Mouse (Mus musculus): ENCODE results near the gene Snai3. TPM values are rescaled to one million over a fixed set of nuclear protein-coding genes. Genes with fewer than 3 reads are reported as not detected.

The Snai3 gene
- total and polyA plus RNA-seq, 3 experiments = 0.19 TPM; not detected in 2

DNA sequence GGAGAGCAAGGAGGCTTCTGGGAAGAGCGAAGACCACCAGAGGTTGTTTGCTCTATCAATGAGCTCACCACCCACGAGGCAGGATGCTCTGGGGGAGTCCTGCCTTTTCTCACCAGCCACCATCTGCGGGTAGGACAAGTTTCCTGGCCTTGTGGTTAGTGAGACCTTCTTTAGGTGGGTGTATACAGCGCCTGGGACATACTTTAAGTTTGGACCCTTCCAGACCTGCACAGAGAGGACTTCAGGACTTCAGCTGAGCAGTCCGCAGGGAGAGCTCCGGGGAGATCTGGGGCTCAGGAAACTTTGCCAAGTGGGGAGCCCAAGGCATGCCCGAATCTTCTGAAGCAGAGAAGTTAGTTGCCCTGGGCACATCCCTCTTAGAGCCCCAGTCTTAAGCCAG is 543 bp downstream of the Snai3 start:
- no peak for DNase-seq

DNA sequence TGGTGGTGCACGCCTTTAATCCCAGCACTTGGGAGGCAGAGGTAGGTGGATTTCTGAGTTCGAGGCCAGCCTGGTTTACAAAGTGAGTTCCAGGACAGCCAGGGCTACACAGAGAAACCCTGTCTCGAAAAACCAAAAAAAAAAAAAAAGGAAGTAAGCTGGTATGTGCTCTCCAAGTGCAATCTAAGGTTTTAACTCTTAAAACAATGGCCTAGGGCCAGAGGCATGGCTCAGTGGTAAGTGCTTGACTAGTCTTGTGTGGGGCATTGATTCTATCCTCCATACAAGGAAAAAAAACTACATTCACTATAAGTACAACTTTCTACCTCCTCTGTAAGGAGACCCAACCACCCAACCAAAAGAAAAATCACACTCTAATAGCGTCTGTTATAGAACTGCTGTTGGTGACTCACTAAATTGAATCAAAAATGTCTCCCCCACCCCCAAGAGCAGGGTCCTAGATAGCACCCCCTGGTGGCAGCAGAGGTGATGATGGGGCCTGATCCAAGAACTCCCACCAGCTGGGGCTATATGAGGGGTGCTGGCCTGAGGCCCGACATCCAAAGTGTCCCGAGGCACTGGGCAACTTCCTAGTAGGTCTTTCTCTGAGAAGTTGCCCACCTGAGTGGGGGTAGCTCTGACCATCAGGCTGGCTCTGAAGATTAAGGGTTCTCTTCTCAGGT is 1.2 kb downstream of the Snai3 start:
- DNase-seq = no peak

DNA sequence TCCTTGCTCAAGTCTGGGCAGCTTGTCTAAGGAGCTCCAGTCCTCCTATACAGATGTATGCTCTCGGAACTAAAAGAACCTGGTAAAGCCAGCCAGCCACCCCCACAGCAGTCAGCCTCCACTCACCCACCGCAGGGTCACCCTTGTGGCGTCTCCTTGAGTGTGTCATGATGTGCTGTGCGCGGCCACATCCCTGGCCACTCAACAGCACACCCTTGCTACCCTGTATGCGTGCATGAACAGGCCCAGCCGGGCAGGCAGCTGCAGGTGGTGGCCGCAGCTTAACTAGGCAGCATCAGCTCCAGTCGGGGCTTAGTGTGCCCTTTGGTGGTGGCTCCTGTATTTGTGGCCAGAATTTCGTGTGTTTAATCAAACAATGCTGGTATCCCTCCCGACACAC is 3.4 kb downstream of the Snai3 start:
- no peak for DNase-seq

- DNase-seq = no peak
These were observed 6.1 kb downstream of the Snai3 start for GRCm38 (mm10) chr8:122454409-122454808.

GRCm38 (mm10) chr8:122452154-122452553 is 8.4 kb downstream of the Snai3 start:
- DNase-seq = no peak

GRCm38 (mm10) chr8:122451161-122451703 is 9.3 kb downstream of the Snai3 start:
- DNase-seq = no peak

GRCm38 (mm10) chr8:122445203-122445602 is 15.3 kb downstream of the Snai3 start:
- no peak for DNase-seq

DNA sequence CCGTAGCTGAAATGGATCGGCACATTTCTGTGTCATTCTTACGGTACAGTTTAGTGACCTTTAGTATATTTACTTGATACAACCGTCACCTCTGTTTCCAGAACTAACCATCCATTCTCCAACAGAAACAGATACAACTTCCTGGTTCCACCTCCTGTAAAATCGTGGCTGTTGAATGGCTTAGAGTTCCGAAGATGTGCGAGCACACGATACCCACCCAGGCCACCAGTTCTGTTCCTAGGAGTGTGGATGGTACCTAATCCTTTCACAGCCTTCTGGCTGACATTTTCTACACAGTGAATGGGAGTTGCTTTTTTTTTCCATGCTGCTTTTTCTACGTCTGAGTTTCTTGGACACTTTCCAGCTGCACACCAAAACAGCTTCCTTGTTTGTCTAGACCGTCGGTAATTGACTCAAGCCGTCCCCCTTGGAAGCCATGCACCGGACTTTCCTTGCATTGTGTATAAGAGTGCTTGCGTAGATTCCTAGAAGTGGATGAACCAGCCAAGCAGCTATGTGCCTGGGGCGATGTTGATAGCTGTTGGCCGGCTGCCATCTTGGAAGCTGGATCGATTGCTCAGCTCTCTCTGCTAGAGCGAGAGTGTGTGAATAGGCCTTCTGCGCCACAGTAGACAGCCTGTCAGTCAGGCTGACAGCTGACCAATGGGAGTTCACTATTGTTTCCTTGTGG is 16.3 kb downstream of the Snai3 start:
- DNase-seq = peak; percentile 91

DNA sequence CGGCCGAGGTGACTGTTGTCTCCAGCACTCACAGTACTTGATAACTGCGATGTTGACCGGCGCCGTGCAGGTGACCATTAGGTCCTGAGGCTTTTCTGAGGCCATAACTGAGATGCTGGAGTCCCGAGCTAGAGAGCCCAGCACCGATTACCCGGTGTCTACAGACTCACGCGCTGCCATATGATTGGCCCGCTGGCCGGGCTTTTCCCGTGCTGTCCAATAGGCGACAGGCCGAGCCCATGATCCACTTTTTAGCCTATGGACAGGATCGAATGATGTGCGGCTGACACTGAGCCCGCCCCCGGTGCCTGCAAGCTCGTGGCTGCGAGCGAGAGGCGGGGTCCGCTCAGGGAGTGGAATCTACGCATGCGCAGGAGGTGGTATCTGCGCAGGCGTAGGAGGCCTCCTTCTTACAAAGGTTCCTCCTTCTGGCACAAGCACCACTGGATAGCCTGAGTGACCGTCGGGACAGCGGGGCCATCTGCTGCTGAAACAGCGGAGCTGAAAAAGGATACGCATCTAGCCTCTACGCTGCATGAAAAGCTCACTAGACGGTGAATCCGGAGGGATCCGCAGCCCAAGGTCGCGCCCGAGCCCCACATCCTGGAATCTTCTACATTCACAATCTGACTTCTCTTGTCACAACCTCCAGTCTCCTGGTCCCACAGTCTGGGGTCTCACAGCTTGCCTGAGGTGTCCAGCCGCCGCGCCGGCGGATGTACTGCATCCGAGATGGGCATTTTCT is 17.1 kb downstream of the Snai3 start, which contains the start of gene Mvd:
TSS of gene Mvd (minus strand) at position 161 of the 745 bp plus-strand sequence.
- peak; percentile 99 for DNase-seq

DNA sequence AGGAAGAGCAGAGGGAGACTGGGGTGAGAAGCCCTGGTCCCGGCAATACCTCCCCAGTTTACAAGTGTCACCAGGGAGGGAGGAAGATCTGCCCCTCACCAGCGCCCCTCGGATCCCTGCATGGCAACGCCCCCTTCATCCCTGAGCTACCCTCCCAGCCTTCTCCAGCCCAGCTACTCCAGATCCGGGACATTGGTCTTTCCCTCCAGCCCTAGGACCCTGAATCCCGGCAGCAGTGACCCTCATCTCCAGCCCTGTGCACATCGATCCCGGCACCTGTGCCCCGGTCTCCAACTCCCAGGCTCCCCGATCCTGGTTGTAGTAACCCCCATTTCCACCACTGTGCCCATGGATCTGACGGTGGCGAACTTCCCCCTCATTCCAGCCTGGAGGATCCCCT is 17.8 kb downstream of the Snai3 start:
- no peak for DNase-seq

DNA sequence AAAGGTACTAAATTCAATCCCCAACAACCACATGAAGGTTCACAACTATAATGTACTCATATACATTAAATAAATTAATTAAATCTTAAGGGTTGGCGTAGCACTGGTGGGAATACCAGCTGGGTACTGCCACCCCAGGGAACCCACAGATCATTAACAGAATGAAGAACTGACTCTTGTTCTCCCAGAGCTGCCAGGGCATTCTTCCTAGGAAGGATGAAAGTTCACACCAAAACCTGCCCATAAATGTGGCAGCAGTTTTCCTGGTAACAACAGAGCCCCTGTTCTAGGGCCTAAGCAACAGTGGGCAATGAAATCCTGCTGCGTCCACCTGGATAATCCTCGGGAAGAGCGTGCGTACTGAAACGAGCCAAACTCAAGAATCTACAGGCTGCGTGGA is 18.2 kb downstream of the Snai3 start:
- DNase-seq = no peak

- no peak for DNase-seq
These were observed 19.2 kb downstream of the Snai3 start for GRCm38 (mm10) chr8:122441326-122441725.

DNA sequence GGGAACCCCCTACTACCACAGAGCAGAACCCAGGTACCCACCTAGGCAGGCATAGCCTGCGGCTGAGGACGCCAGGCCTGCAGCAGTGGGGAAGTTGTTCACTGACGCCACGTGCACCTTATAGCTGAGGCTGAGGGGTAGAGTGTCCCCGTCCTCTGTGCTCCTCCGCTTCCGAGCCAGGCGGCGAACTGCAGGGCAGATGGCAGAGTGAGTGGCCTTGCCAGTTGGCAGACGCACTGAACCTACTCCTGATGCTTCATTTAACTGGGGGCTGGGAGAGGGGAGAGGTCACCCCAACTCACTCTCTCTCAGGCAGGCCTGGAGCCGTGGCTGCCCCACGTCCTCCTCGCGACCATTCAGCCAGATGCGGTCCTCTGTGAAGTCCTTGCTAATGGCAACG is 21.2 kb downstream of the Snai3 start:
- DNase-seq = no peak

DNA sequence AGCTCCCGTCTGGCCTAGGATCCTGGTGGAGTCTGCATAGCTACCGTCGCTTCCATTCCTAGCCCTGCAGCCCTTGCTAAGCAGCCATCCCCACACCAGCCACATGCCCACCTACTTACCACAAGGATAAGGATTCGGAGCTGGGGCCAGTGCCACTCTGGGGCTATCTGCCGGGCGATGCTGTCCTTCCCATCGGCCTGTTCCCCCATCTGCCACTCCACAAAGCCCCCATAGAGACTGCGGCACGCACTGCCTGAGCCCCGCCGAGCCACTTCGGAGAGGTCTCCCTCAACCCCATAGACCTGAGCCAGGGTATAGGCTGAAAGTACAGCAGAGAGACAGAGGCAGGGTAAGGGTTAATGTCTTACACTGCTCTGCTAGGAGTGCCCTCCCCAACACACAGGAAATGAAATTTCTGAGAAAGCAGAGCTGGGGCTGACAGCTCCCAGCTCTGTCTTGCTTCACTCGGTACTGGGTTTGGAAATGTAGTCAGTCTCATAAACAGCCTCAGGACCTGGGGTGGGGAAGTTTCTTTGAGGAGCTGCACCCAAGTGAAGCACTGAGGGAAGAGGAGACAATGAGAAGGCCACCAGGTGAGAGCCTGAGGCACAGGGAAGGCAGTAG is 22.7 kb downstream of the Snai3 start:
- DNase-seq = no peak

GRCm38 (mm10) chr8:122436586-122437125 is 23.9 kb downstream of the Snai3 start:
- peak; percentile 53 for DNase-seq

DNA sequence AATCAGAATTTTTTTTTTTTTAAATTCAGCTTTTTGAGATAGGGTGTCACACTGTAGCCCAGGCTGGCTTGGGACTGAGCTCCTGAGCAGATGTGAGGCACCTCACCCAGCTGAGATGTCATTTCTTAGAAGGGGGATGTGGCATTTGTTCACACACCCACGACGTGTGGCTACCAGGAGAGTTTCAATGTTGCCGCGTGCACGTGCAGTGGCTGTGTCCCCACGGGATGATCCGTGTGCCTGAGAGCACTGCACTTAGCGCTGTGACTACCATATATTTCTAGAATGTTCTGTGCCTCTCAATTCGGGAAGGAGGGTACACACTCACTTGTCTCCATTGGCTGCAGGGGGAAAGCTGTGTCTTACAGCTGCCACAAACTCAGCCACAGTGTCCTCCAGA is 24.4 kb downstream of the Snai3 start:
- no peak for DNase-seq

GRCm38 (mm10) chr8:122435375-122435774 is 25.2 kb downstream of the Snai3 start:
- DNase-seq = no peak

- no peak for DNase-seq
These were observed 27.1 kb downstream of the Snai3 start for GRCm38 (mm10) chr8:122433269-122433905.

DNA sequence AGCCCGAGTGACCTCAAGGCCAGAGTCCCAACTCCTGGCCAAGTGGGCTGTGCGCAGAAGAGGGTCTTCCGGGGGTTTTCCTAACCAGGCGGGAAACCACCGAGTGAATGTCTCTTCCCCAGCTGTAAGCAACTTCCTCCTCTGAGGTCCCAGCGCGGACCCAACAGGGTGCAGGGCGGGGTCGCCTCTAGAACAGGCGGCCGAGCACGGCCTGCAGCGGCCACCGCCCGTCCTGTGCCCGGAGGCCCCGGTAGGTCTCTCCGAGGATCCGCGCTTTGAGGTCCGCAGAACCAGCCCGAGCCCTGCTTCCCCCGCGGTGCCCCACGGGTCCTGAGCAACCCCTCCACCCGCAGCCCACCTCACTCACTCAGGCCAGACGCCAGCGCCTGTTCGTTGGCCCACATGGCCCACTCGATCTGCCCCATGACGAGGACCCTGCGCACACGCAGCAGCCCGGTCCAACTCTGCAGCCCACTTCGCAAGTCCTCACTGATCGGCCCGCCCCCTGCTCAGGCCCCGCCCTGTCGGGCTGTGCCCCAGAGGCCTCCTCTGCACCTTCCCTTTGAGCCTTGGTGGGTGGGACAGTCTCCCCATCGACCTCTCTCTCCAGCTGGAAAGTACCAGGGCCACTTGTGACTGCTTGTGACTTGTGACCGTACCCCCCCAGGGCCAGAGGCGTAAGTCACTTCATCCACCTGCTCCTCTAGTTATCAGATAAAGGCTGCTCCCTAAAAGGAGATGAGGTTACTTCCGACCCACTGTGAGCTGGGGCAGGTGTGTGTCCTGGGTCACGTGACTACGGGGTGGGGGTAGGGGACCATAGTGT is 27.9 kb downstream of the Snai3 start, which contains the start of gene Cyba:
TSS of gene Cyba (minus strand) at position 488 of the 826 bp plus-strand sequence.
- DNase-seq = peak; percentile 82

DNA sequence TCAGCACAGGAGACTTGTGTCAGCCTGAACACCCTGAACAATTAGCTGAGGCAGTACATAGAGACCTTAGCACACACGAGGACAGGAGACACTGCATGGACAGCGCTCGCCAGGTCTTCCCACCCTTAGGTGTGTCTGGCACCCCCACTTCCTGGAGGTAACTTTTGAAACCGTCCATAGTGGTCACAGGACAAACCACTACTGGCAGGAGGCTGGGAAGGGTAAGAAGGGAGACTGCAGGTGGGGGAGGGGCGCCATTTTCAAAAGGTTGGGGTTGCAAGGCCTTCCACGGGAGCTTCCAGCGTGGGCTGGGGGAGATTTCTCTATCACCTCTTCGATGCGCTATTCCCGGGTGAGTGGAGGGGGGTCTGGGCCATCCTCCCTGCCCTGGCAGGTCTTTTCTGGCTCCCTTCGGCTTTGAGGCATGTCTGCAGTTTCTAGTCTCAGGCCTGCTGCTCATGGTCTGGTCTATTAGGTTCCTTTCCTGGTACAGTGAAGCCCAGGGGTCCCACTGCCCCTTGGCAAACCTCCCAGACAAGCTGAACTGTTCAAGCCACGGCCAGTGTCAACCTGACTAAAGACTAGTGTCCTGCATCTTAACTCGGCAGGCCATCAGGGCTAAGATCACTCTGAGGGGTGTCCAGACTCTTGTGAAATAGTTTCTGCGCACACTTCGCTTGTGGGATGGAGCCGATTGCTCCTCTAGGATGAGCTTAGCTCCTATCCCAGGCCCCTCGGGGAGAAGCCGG is 28.7 kb downstream of the Snai3 start:
- DNase-seq = no peak
